Mouse (Mus musculus) hindbrain, embryonic 11.5 days (tissue): ENCODE results near the gene Gstm6. TPM values are rescaled to one million over a fixed set of nuclear protein-coding genes. Genes with fewer than 3 reads are reported as not detected.
"Not testable (repeated sequence)": the region's sequence is repeated elsewhere in the genome, so short reads cannot be mapped to it uniquely, and the experiment has no call there.

Experiments
- ATAC-seq: fragments of 200-750 bp; cut with Nextera tagmentation; 2 replicates; pipeline ENCODE4 v1.8.0; 2017; ENCODE audit warnings: mild to moderate bottlenecking, moderate TSS enrichment, moderate library complexity; ENCODE audit not compliant: low FRiP score
- DNase-seq: peaks from one replicate; pipeline ENCODE4 v3.0.0-alpha.2; 2015; ENCODE audit warnings: low spot score
- H3K27ac ChIP-seq: fragments of 300-500 bp; sonication (generic); 2 replicates; pipeline ENCODE4 v1.5.1; 2014; ENCODE audit warnings: mild to moderate bottlenecking, low read depth, low read length
- H3K27me3 ChIP-seq: fragments of 300-500 bp; sonication (generic); 2 replicates; pipeline ENCODE4 v1.6.1; 2014; ENCODE audit warnings: mild to moderate bottlenecking, low read length, moderate library complexity, mixed read lengths; ENCODE audit not compliant: control insufficient read depth, insufficient read depth
- H3K36me3 ChIP-seq: fragments of 300-500 bp; sonication (generic); 2 replicates; pipeline ENCODE4 v1.6.1; 2014; ENCODE audit warnings: mild to moderate bottlenecking, low read length, moderate library complexity, mixed read lengths; ENCODE audit not compliant: control insufficient read depth, insufficient read depth
- H3K4me1 ChIP-seq: fragments of 300-500 bp; sonication (generic); replicated peaks from 2 replicates; pipeline ENCODE4 v1.6.1; 2014; ENCODE audit warnings: low read length, mixed read lengths; ENCODE audit not compliant: control insufficient read depth, insufficient read depth
- H3K4me2 ChIP-seq: fragments of 300-500 bp; sonication (generic); replicated peaks from 2 replicates; pipeline ENCODE4 v1.6.1; 2014; ENCODE audit warnings: mild to moderate bottlenecking, low read depth, low read length
- H3K4me3 ChIP-seq: fragments of 300-500 bp; sonication (generic); 2 replicates; pipeline ENCODE4 v1.5.1; 2014; ENCODE audit warnings: low read depth, low read length
- H3K9ac ChIP-seq: fragments of 300-500 bp; sonication (generic); 2 replicates; pipeline ENCODE4 v1.6.1; 2014; ENCODE audit warnings: low read depth, low read length
- H3K9me3 ChIP-seq: fragments of 300-500 bp; sonication (generic); 2 replicates; pipeline ENCODE4 v1.6.1; 2016; ENCODE audit warnings: low read length; ENCODE audit not compliant: control insufficient read depth
- WGBS: fragments of 180-500 bp; shearing (Covaris S2); extraction: QIAGEN DNeasy Blood & Tissue Kit; methylation state at CpG from one replicate; pipeline ENCODE4 v1.1.7; 2014; 5-methylcytosine and 5-hydroxymethylcytosine counted together
- polyA plus RNA-seq: library from polyadenylated mRNA; unstranded; fragments of >200 nt; fragmentation: Nextera tagmentation; extraction: Ambion mirVana; gene quantifications from 2 replicates; pipeline ENCODE4 v1.2.1, GENCODE M21; 2014

Gene Gstm6
- polyA plus RNA-seq, 1 experiment from 2014 or later, result 6.6 TPM

- peak; percentile 45 for DNase-seq
- H3K4me1 ChIP-seq, result no peaks in the 10 kb centered on the region
- ATAC-seq, result no peak
- no peaks in the 10 kb centered on the region for H3K27me3 ChIP-seq
- 22% methylated on average over 6 of the region's 6 CpGs for WGBS
- no peak overlapping the region for H3K27ac ChIP-seq
- H3K4me3 ChIP-seq, result no peak overlapping the region
- no peaks in the 10 kb centered on the region for H3K9me3 ChIP-seq
- no peak overlapping the region for H3K4me2 ChIP-seq
- H3K36me3 ChIP-seq, result no peaks in the 10 kb centered on the region
- no peak overlapping the region for H3K9ac ChIP-seq
Observed at GRCm38 (mm10) chr3:107953328-107953755, 9.8 kb upstream of the Gstm6 start.

GRCm38 (mm10) chr3:107950531-107950930, 7.0 kb upstream of the Gstm6 start:
- no peak overlapping the region for H3K9ac ChIP-seq
- 90% methylated on average over 11 of the region's 11 CpGs for WGBS
- no peak for ATAC-seq
- H3K9me3 ChIP-seq, result no peaks in the 10 kb centered on the region
- no peaks in the 10 kb centered on the region for H3K36me3 ChIP-seq
- H3K4me3 ChIP-seq, result no peak overlapping the region
- H3K4me1 ChIP-seq, result no peaks in the 10 kb centered on the region
- no peak overlapping the region for H3K27ac ChIP-seq
- no peak overlapping the region for H3K4me2 ChIP-seq
- DNase-seq, result no peak
- H3K27me3 ChIP-seq, result no peaks in the 10 kb centered on the region

GRCm38 (mm10) chr3:107949461-107949860, 5.9 kb upstream of the Gstm6 start:
- H3K27ac ChIP-seq, H3K4me2 ChIP-seq, H3K4me1 ChIP-seq, H3K36me3 ChIP-seq, H3K9ac ChIP-seq, ATAC-seq, H3K4me3 ChIP-seq, H3K27me3 ChIP-seq, DNase-seq, H3K9me3 ChIP-seq: not testable (repeated sequence)
- WGBS, result 91% methylated on average over 1 of the region's 1 CpGs

- Histone ChIP-seq H3K36me3 (no peaks in the 10 kb centered on the region), H3K9me3 (no peaks in the 10 kb centered on the region), H3K4me1 (no peaks in the 10 kb centered on the region), H3K4me3 (no peak overlapping the region), H3K27ac (no peak overlapping the region), H3K4me2 (no peak overlapping the region), H3K9ac (no peak overlapping the region), H3K27me3 (no peaks in the 10 kb centered on the region)
- DNase-seq, result no peak
- 58% methylated on average over 4 of the region's 4 CpGs for WGBS
- no peak for ATAC-seq
Observed at GRCm38 (mm10) chr3:107945729-107946128, 2.2 kb upstream of the Gstm6 start.

- Histone ChIP-seq H3K36me3 (no peaks in the 10 kb centered on the region), H3K4me1 (no peaks in the 10 kb centered on the region), H3K9ac (no peak overlapping the region), H3K27ac (no peak overlapping the region), H3K9me3 (no peaks in the 10 kb centered on the region), H3K4me3 (no peak overlapping the region), H3K27me3 (no peaks in the 10 kb centered on the region), H3K4me2 (no peak overlapping the region)
- WGBS, result 86% methylated on average over 4 of the region's 4 CpGs
- DNase-seq (no peak), ATAC-seq (no peak)
Observed at GRCm38 (mm10) chr3:107941261-107941660, 2.3 kb downstream of the Gstm6 start.

GRCm38 (mm10) chr3:107940524-107940923, 3.0 kb downstream of the Gstm6 start:
- no peak overlapping the region for H3K4me3 ChIP-seq
- DNase-seq, result no peak
- no peaks in the 10 kb centered on the region for H3K9me3 ChIP-seq
- ATAC-seq, result no peak
- WGBS, result 84% methylated on average over 7 of the region's 7 CpGs
- no peaks in the 10 kb centered on the region for H3K27me3 ChIP-seq
- H3K27ac ChIP-seq, result no peak overlapping the region
- no peaks in the 10 kb centered on the region for H3K4me1 ChIP-seq
- no peak overlapping the region for H3K9ac ChIP-seq
- H3K36me3 ChIP-seq, result no peaks in the 10 kb centered on the region
- H3K4me2 ChIP-seq, result no peak overlapping the region

GRCm38 (mm10) chr3:107939830-107940229, 3.7 kb downstream of the Gstm6 start:
- WGBS, result 80% methylated on average over 4 of the region's 4 CpGs
- H3K4me3 ChIP-seq, result no peak overlapping the region
- H3K36me3 ChIP-seq, result no peaks in the 10 kb centered on the region
- H3K4me1 ChIP-seq, result no peaks in the 10 kb centered on the region
- no peak overlapping the region for H3K27ac ChIP-seq
- no peaks in the 10 kb centered on the region for H3K9me3 ChIP-seq
- no peak overlapping the region for H3K4me2 ChIP-seq
- no peaks in the 10 kb centered on the region for H3K27me3 ChIP-seq
- DNase-seq (no peak), ATAC-seq (no peak)
- no peak overlapping the region for H3K9ac ChIP-seq

- peak; percentile 70 for DNase-seq
Observed at GRCm38 (mm10) chr3:107939403-107939802, 4.1 kb downstream of the Gstm6 start.

GRCm38 (mm10) chr3:107935888-107936287, 7.7 kb downstream of the Gstm6 start:
- Histone ChIP-seq H3K36me3 (no peaks in the 10 kb centered on the region), H3K27ac (no peak overlapping the region), H3K27me3 (no peaks in the 10 kb centered on the region), H3K4me1 (no peaks in the 10 kb centered on the region), H3K4me2 (no peak overlapping the region), H3K9ac (no peak overlapping the region), H3K4me3 (no peak overlapping the region), H3K9me3 (no peaks in the 10 kb centered on the region)
- 66% methylated on average over 3 of the region's 3 CpGs for WGBS
- DNase-seq (no peak), ATAC-seq (no peak)

More at GRCm38 (mm10) chr3:107939403-107939802, 4.1 kb downstream of the Gstm6 start:
- no peak overlapping the region for H3K9ac ChIP-seq
- H3K4me1 ChIP-seq, result no peaks in the 10 kb centered on the region
- 62% methylated on average over 3 of the region's 3 CpGs for WGBS
- no peak overlapping the region for H3K27ac ChIP-seq
- no peak overlapping the region for H3K4me2 ChIP-seq
- H3K27me3 ChIP-seq, result no peaks in the 10 kb centered on the region
- H3K9me3 ChIP-seq, result no peaks in the 10 kb centered on the region
- no peak overlapping the region for H3K4me3 ChIP-seq
- ATAC-seq, result no peak
- H3K36me3 ChIP-seq, result no peaks in the 10 kb centered on the region
